Mouse (Mus musculus): ENCODE data around the gene Clec1b.

The Clec1b gene

DNA sequence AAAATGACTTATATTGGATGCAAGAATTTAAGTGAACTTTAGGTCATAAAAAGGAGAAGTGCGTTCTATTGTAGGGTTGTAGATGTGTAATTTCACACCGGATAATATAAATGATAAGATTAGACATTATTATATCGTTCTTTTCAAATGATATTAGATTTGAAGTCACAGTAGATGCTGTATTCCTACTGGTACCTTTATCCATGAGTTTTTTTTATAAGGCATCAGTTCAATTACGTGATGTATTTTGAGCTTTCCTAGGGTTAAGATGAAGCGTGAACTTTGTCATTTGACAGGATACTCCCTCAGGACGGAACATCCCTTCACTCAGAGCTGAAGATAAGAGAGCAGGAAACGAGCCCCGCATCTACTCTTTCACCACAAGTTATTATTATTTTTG, at the start of gene Clec1b:
Clec1b (plus strand) TSS at position 301 of the 400 bp plus-strand sequence.
- 89% methylated on average over 8 of the region's 8 CpGs for WGBS

DNA sequence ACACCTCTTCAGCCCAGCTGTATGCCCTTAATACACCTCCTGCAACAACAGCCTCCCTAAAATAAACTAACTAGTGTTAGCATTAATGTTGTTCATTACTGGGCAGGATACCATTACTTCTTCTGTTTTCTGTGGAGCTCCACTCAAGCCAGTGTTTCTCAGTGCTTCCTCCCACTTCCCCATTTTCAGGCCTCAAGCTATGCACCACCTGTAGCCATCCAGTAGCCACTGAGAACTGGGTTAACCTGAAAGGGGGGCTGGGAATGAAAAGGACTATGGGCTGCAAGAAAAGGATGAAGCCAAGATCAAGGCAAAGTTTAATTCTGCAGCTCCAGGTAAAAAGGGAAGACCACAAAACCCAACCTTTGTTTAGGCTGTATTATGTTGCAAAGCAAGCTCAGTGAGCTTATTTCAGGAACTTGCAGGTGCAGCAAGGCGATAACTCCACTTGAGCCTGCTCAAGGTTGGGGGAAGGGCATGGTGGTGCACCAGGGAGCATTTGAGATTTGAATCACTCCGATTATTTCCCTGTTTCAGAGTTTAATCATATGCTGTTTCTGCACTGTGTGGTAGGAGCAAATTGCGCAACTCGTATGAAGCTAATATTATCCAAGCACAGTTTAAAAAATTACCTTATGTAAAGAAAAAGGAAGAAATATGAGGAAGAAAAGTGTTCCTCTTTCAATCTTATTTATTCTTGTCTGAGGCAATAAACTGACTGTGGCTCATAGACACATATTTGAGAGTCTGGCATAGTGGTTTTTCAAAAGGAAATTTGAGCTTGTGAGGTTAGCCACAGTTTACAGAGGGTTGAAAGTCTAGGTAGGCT, 47.4 kb upstream of the Clec1b start:
- WGBS, result 66% methylated on average over 4 of the region's 4 CpGs

DNA sequence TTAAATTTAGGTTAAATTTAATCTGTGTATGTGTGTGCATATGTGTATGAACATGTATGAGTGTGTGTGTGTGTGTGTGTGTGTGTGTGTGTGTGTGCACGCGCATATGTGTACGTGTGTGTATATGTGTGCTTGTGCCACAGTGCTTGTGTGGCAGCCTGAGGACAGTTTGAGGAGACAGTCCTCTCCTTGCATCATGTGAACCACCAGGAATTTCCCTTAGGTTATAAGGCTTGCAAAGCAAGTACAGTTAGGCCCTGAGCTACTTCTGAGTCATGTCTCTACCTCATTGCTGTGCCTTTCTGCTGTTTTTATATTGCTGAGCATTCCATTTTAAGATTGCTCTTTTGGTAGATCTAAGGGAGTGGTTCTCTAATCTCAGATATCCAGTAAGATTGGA, 46.0 kb upstream of the Clec1b start:
- 87% methylated on average over 3 of the region's 3 CpGs for WGBS

GRCm38 (mm10) chr6:129355774-129356173, 41.3 kb upstream of the Clec1b start:
- over 99% methylated on average over 2 of the region's 2 CpGs for WGBS

DNA sequence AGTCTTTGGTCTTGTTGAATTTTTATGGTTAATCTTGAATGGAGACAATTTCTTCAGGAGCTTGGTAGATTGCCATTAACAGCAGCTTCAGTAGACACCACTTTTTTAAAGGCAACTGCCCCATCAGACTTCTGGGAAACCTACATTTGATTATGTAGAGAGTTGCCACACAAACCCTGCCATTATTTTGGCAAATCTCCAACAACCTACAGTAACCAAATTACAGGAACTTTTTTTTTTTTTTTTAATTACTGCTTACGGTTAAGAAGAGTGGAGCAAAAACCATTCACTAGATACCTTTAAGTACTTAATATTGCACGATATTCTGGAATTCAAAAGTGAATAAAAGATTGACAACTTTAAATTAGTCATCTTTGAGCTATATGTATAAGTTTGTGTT, 37.6 kb upstream of the Clec1b start:
- WGBS, result 93% methylated on average over 2 of the region's 2 CpGs

DNA sequence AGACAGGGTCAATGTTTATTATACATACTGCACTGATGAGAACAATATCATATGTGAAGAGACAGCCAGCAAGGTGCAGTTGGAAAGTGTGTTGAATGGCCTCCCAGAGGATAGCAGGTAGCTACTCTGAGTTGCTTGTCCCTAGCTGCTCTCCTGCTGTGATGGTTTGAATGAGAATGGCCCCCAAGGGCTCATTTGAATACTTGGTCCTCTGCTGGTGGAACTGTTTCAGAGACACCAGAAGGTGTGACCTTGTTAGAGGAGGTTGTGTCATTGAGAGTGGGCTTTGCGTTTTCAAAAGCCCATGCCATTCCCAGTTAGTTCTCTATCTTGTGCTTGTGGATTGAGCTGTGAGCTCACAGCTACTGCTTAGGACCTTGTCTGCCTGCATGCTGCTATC, 33.2 kb upstream of the Clec1b start:
- WGBS, result 57% methylated on average over 1 of the region's 1 CpGs

DNA sequence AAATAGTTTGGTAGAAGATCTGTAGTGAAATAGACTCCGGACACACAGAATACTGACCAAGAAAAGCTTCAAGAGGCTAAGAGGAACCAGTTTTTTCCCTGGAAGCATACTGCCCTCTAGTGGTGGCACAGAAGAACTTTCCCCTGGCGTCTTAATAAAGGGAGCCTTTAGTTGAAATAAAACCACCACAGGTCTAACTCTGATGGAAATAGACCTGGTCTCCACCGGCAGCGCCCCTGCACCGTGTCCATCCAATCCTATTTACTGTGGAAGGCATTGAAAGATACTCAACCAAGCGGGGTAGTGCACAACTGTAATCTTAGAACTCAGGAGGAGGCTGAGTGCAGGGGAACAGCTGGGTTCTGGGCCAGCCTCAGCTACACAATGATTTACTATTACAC, 31.1 kb upstream of the Clec1b start:
- WGBS, result 9% methylated on average over 6 of the region's 6 CpGs

DNA sequence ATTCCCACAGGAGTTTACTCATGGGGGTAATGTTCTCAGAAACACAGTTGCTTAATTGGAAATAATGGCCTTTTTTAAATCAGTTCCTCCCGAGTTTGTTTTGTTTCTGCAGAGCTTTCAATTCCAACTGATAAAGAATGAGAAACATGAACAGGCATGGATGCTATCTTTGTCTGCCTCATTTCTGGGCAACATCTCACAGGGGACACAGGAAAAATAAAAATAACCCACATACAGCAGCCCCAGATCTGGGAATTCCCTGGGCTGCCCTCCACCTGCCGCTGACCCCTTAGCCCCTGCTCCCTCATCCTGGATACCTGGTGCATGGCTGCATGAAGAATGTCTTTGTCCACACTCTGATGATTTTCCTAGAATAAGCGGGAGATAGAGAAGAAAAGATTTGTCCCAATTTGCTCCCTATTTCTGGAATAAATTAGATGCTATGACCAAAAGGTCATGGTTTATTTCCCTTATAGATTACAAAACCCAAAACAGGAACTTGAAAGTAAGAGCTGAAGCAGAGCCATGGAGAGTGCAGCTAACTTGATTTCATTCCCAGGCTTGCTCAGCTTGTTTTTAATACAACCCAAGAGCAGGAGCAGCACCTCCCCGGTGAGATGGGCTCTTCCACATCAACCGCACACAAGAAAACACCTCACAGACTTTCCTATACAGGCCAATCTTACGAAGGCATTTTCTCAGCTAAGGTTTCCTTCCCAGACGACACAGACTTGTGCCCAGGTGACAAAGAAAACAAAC, 27.5 kb upstream of the Clec1b start:
- 74% methylated on average over 7 of the region's 7 CpGs for WGBS

DNA sequence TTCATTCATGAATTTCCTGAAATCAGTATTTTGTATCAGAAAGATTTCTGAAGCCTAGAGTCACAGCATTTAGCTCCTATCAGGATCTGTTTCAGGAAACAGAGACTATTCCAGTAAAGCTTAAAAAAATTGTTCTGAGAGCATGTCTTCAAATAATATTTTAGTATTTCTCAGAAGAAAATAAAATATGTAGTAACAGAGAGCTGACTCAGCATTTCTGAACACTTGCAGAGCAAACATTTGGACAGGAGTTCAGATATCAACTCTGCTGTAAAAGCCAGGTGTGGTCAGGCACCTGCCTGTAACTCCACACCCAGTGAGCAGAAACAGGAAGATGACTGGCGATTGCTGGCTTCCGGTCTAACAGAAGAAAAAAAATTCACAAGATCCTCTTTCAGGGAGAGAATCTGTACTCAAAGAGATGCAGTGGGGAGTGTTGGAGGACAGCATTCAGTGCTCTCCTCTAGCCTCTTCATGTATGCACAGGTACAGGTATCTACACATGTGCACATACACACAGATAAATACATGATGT, 22.1 kb upstream of the Clec1b start:
- WGBS, result 72% methylated on average over 2 of the region's 2 CpGs

GRCm38 (mm10) chr6:129380454-129380853, 16.6 kb upstream of the Clec1b start:
- WGBS, result 52% methylated on average over 4 of the region's 4 CpGs

DNA sequence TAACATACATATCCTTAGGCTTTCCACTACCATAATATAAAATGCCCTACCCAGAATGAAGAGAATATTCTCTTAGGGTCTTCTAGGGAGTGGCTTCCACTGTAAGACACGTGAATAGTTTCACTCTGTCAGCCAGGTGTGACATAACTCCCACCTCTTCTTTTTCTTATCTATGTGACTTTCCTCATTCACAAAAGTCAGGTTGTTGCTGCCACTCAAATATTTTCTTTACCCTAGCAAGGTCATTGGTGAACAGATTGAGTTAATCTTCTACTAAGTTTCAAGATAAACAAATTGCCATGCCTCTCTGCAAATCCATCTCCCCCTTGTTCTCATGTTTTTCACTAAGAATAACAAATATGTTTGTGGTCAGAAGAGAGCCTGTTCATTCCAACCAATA, 15.4 kb upstream of the Clec1b start:
- WGBS, result 85% methylated on average over 1 of the region's 1 CpGs

GRCm38 (mm10) chr6:129383466-129383865, 13.6 kb upstream of the Clec1b start:
- 74% methylated on average over 3 of the region's 3 CpGs for WGBS

- 64% methylated on average over 4 of the region's 4 CpGs for WGBS
Measured at GRCm38 (mm10) chr6:129385000-129385399, 12.1 kb upstream of the Clec1b start.

DNA sequence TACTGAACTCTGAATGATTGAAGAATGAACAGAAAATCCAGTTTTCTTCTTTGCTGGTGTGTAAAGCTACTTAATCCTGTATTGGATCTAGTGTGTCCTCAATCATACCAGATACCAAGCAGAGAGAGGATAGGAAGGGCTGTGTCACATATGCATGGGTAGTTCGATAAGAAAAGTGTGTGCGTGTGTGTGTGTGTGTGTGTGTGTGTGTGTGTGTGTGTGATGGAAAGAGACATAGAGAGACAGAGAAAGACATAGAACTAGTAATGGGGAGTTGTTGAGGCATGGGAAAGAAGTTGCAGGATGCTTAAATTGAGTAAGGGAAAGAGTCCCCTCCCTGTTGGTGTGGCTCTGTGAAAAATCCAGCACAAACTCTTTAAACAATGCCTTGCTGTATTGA, 11.3 kb upstream of the Clec1b start, which contains the start of gene Clec12b:
Clec12b (minus strand) TSS at position 101 of the 400 bp plus-strand sequence.
- WGBS, result 85% methylated on average over 2 of the region's 2 CpGs

DNA sequence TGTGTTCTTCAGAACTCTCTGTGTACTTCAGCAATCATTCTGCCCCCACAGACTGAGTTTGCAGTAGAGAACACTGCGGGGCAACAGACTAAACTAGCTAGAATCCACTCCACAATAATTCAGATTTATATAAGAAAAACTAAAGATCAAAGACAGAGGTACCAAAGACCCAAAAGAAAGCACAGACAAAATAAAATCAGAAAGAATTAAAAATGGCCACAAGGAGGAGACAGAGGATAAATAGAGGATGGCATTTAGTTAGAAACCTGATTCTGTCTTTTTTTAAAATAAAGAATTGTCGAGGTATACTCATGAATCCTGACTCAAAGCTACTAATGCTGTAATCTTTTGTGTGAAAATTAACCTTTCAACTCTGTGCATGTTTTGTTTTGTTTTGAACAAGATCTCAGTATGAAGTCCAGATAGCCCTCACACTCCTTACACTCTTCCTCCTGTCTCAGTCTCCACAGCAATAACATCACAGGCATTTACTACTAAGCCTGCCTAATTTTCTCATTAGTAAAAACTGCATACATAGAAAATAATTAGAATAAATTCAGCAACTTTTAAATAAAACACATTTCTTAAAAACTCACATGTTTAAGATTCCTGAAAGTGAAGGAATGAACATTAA, 3.9 kb upstream of the Clec1b start:
- 21% methylated on average over 2 of the region's 2 CpGs for WGBS

DNA sequence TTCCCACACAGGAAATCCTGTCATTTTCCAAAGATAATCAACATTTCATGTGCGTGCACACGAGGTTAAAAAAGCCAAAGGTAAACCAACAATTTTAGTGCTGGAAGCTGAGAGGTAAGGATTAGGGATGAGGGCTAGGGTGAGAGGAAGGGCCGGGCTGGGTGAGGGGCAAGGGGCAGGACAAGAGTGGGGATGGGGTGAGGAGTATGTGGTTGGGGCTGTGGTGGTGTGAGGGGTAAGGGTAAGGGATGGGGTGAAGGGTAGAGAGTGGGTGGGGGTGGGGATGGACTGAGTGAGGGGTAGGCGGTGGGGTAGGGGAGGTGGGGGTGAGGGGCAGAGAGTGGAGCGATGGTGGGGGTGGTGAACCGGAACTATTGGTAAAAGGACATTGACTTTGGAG, 3.4 kb upstream of the Clec1b start:
- WGBS, result 81% methylated on average over 6 of the region's 6 CpGs

DNA sequence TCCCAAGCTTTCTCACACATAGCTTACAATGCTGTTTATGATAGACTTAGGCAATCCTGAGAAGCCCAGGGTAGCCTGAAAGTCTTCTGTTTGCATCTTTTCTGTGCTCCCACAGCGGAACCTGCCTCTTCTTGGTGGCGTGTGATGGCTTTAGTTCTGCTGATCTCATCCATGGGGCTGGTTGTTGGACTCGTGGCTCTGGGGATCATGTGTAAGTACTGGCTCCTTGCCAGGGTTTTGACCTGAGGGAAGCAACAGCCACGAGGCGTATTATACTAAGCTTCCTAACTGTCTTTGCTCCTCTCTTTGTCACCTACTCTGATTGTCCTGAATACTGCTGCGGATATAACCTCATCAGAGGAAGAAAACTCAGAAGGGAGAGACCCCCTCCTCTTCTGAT, 2.8 kb downstream of the Clec1b start:
- 63% methylated on average over 6 of the region's 6 CpGs for WGBS

DNA sequence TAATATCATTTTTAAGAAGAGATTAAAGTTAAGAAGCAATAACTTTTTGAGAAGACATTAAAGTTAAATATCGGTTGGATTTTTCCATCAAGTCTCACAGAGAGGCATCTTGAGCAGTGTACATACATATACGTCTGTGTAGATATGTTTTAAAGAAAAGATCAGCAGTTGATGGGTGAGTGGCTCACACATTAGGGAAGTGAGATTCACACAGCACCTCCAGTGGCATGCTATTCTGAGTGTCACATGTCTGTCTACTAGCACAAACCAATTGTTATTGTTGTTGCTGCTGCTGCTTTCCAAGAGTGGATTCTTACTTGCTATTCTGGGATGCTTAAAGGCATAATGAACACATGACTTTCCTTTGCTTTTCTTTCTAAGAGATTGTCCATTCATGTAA, 5.3 kb downstream of the Clec1b start:
- 83% methylated on average over 2 of the region's 2 CpGs for WGBS

DNA sequence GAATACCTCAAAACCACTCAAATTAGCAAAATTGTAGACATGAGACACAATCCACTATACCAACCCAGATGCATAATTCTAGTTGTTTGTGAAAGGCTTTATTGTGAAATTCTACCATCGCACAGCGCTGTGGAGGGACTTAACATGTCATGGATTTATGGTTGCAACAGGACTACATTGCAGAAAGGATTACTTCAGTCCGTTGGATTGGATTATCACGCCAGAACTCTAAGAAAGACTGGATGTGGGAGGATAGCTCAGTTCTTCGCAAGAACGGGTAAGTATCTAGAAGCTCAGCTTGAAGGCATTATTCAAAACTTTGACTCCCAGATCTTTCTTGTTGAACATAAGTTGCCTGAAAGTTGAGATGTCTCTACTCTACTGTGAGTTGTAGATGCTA, 6.3 kb downstream of the Clec1b start:
- 84% methylated on average over 6 of the region's 6 CpGs for WGBS

GRCm38 (mm10) chr6:129407324-129407723, 10.2 kb downstream of the Clec1b start:
- 54% methylated on average over 2 of the region's 2 CpGs for WGBS

GRCm38 (mm10) chr6:129408562-129408961, 11.5 kb downstream of the Clec1b start, which contains the start of gene Clec9a:
Gene Clec9a, plus strand, starts transcription at chr6:129408862.
- WGBS, result 95% methylated on average over 2 of the region's 2 CpGs

DNA sequence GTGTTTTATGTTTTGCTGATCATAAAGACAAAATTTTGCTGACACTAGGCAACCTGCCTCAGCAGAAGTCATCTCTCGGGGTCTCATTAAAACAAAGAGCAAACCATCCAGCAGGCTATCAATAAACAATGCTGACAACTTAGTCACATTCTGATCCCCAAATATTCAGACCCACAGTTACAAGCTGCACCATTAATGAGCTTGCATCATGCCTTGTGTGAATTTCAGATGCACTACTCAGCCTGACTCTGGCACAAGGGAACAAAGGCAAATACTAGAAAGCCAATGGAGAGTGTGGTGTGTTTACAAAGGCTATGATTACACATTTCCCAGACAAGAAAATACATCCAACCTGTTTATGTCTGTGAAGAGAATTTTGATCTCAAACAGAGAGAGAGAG, 17.1 kb downstream of the Clec1b start:
- 90% methylated on average over 1 of the region's 1 CpGs for WGBS

All from cerebral cortex, adult 2 months (tissue).